Mouse (Mus musculus) ES-Bruce4 (cell line): ENCODE data around the gene Rufy1.

Experiments used
- CTCF ChIP-seq: IDR thresholded peaks from one replicate; pipeline ENCODE4 v1.8.1; 2011; ENCODE audit warnings: low read depth, low read length
- EP300 ChIP-seq: IDR thresholded peaks from 2 replicates; pipeline ENCODE4 v1.6.1; 2011; ENCODE audit warnings: low read depth, low read length; ENCODE audit not compliant: insufficient read depth
- POLR2A ChIP-seq: IDR thresholded peaks from one replicate; pipeline ENCODE4 v1.8.1; 2011; ENCODE audit warnings: low read length; ENCODE audit not compliant: insufficient read depth

DNA sequence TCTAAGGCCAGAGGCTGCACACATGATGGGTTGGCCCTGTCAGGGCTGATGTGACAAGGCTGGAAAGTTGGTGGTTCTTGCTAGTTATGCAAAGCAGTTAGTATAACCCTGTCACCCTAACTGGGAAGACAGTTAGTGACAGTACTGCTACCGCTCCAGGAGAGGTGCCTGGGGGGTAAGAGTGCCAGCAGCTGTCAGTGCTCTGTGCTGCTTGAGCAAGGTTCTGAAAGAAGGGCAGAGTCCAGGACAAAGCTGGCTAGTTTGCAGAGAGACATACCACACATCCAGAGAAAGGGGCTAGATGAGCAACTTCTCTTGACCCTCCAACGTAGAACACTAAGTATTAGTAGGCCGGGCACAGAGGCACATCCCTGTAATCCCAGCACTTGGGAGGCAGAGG lies 28.4 kb downstream of the Rufy1 start:
- TF ChIP-seq CTCF (no peak), POLR2A (no peak), EP300 (no peak)
